Mouse (Mus musculus) right cerebral cortex, postnatal 25 days (tissue): ENCODE measurements around the gene Rhbdd2.
"Not testable (repeated sequence)": the region's sequence is repeated elsewhere in the genome, so short reads cannot be mapped to it uniquely, and the experiment has no call there.

Experiments
- DNase-seq: peaks from one replicate; pipeline ENCODE4 v3.0.0; 2022

The Rhbdd2 gene

DNA sequence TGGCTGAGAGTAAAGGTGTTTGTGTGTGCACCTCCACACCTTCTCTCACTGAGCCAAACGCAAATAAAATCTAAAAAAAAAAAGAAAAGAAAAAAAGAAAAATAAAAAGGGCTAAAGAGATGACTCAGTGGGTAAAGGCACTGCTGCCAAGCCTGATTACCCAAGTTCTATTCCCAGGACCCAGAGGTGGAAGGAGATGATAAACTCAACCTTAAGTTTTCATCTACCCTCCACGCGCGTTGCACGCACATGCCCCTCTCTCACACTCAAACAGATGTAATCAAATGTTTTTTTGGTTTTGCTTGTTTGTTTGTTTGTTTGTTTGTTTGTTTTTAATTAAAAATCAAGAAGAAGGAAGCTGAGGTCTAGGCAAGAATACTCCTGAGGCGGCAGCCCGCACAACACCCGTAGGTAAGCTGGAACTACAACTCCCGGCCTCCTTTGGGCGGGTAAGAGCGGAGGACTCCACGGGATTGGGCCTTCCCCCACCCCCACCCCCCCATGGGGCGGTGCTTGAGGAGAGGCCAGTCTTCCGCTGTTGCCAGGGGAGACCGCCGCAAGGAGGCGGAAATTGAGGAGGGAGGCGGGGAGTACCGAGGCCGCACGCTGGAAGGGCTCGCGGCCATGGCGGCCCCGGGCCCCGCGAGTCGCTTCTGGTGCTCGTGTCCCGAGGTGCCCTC, at the start of gene Rhbdd2:
Gene Rhbdd2, plus strand, starts transcription at position 502 of the 680 bp plus-strand sequence.
- DNase-seq: peak; percentile 95

DNA sequence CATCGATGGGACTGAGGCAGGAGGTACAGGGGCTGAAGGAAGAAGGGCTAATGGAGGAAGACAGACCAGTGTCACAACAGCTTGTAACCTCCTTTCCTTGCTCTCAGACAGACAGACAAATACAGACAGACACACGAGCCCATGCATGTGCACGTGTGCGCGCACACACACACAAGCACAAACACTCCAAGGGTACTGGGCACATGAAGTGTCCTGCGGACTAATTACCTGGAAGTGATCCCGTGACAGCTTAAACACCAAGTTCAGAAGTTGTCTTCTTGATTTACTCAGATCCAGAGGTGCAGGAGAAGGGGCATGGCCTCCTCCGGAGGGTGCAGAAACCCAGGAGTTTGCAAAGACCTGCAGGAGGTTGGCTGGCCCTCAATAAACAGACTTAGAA, 46.7 kb upstream of the Rhbdd2 start:
- no peak for DNase-seq

DNA sequence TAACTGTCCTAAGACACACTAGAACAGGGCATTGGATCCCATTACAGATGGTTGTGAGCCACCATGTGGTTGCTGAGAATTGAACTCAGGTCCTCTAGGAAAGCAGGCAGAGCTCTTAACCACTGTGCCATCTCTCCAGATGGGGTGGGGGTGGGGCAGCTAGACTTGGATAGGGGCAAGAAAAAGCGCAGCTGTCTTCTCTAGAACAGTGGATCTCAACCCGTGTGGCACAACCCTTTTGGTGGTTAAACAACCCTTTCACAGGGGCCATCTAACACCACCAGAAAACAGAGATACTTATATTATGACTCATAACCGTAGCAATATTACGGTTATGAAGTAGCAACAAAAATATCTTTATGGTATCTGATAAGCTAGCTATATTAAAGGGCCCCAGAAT, 44.7 kb upstream of the Rhbdd2 start:
- DNase-seq: no peak

DNA sequence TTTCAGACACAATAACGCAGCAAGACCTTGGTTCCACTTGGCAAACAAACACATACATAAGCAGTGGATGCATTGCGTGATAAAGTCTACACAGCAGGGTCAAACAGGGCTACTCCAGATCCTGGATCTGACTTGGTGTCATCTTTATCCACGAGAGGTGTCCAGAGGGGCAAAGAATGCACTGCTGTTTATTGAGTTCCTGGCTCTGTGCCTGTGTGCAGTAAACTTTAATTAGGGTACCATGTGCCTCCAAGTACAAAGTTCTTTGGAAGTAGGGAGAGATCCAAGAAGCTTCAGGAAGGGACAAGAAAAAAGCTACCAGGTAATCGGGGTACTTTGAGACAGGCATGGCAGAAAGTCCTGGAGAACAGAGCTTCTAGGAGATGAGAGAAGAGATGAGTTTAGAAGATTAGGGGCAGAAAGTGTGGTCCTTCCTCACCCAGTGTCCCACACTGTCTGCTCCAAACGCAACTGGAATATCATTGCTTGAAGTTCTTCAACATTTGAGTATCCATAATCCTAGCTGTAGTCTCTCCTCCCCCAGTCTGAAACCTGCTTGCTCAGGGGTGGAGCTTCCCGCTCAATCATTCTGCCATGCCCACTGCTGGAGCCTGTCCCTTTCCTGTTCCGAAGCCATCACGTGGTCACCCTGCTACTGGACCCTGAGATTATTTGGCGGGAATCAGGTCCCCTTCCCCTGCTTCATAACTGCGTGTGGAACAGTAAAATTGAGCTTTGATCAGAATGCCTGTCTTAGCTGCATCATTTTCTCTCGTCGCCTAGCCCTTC, 42.2 kb upstream of the Rhbdd2 start:
- DNase-seq: no peak

DNA sequence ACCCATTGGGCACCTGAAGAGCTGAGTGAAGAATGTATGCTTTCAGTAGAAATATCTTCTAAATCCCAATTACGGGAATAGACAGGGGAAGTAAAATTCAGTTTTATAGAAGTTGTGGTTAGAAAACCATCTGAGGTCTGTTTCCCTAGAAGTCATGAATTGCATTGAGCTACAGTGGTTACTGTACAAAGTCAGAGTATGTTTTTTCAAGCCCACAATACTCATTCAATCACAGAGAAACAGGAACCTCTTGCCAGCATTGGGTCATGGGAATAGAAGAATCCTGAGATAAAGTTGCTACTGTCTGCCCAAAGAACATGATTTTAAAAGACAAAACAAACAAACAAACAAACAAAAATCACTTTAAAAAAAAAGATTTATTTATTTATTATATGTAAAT, 27.8 kb upstream of the Rhbdd2 start:
- DNase-seq: not testable (repeated sequence)

DNA sequence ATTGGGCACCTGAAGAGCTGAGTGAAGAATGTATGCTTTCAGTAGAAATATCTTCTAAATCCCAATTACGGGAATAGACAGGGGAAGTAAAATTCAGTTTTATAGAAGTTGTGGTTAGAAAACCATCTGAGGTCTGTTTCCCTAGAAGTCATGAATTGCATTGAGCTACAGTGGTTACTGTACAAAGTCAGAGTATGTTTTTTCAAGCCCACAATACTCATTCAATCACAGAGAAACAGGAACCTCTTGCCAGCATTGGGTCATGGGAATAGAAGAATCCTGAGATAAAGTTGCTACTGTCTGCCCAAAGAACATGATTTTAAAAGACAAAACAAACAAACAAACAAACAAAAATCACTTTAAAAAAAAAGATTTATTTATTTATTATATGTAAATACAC, 25.7 kb upstream of the Rhbdd2 start:
- DNase-seq: not testable (repeated sequence)

DNA sequence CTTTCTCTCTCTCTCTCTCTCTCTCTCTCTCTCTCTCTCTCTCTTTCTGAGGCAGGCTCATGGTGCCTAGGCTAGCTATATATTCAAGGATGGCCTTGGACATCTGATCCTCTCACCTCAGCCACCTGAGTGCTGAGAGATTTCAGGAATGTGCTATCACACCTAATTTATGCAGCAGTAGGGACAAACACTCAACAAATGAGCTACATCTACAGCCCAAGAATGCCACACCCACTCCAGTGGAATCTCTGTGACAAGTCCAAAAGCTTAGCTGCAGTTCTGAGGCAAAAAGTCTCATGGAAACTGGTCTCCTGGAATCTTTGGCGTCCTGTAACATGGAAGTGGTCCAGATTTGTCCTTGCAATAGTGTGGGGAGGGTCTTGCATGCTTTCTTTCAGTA, 24.8 kb upstream of the Rhbdd2 start:
- no peak for DNase-seq

DNA sequence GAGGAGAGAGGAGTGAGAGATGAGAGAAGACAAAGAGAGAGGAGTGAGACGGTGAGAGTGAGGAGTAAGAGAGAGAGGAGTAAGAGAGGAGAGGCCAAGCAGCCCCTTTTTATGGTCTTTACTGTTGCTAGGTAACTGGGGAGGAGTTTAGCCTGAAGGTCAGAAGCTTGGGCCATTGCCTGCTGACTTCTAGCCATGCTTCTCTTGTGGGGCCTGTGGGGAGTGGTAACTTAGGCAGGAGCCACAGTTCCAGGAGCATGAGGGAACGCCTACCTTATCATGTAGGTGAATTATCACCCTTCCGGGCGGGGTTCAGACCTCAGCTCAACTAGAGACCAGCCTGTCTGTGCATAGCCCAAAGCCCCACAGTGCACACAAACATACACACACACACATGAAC, 22.6 kb upstream of the Rhbdd2 start:
- DNase-seq: no peak

DNA sequence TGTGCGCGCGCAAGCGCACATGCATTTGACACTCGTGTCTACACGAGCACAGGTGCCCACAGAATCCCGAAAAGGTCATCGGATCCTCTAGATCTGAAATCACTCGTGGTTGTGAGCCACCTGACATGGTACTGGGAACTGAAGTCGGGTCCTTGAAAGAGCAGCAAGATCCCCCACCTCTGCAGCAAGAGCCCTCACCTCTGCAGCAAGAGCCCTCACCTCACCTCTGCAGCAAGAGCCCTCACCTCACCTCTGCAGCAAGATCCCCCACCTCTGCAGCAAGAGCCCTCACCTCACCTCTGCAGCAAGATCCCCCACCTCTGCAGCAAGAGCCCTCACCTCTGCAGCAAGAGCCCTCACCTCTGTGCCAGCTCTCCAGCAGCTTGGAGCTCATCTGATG, 12.7 kb upstream of the Rhbdd2 start:
- DNase-seq: not testable (repeated sequence)

DNA sequence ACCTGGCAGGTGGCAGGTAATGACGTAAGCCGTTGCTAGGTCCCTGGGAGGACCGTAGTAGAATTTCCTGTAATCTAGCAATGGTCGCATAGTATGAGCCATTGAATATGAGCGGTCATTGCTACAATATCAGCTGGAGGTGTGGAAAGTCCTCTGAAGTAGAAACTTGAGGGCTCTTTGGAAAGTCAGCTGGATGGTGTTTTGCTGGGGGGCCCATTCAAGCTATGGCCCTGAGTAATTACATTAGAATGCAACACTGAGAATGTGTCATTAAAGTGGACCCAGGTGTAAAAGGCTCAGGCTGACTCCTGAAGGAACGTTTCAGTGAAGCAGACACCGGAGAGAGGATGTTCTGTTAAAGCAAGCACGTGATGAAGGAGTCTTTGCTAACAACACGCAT, 11.9 kb upstream of the Rhbdd2 start:
- DNase-seq: no peak

DNA sequence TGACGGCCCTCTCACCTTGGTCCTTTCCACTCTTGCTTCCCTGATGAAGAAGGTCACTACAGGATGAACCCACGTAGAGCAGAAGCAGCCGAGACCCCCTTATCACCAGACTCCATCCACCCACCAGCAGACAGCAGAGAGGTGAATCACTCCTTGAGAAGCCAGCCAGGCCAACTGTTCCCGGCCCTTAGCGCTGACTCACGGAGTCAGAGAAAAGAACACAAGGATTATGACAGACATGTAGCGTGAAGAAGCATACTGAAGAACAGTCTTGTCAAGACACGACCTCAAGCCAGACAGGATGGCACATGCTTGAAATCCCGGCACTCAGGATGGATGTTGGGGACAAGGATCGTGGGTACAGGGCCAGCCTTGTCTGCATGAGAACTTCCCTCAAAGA, 10.7 kb upstream of the Rhbdd2 start:
- DNase-seq: no peak

DNA sequence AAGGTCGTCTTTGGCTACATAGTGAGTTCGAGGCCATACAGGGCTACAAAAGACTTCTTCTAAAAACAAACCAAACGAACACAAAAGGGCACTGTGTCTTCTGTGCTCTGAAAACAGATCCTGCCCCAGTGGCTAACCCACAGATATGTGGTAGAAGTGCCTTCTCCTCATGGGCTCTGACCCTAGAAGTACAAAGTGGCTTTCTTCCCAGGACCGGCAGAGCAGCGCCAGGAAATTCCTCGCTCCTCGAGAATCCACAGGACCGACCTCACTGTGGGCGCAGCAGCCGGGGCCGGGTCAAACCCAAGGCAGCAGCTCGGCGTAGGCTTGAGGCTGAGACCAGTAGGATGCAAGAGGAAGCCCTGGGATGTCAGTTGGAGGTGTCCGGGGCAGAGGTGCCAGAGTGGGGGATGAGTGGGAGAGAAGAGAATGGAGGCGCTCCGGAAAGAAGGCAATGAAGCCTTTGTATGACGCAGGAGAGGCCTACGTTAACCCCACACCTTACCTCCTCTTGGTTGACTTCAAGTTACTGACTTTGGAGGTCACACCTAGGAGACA, 9.3 kb upstream of the Rhbdd2 start:
- no peak for DNase-seq

DNA sequence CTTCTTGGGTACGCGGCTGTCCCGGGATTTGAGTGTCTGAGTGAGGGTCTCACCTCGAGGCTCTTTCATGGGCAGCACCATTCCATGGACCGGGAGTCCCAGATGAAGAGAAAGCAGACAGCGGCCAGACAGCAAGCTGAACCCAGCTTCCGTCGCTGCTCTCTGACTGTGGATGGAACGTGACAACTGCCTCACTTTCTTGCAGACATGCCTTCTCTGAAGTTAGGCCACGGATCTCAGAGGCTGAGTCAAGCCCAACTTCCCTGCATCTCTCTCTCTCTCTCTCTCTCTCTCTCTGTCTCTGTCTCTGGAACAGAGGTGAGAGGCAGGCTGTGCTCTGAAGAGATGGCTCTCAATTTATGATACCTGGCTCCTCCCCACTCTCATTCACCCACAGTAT, 3.5 kb upstream of the Rhbdd2 start:
- DNase-seq: no peak

DNA sequence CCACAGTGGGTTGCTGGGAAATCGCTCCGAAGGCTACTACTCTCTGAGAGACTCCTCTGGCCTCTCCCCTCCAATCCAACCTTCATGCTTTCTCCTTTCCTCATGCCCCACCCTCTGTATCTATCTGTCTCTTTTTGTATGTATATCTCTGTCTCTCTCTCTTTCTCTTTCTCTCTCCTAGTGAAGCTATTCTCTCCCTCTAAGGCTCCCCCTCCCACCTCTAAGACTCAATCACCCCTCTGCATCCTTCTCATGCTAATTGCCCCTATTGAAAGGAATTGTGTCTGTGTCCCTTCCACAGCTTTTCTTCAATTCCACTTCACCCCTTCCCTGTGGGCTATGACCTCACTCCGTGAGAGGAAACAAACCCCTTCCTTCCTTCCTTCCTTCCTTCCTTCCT, 3.0 kb upstream of the Rhbdd2 start:
- DNase-seq: no peak

DNA sequence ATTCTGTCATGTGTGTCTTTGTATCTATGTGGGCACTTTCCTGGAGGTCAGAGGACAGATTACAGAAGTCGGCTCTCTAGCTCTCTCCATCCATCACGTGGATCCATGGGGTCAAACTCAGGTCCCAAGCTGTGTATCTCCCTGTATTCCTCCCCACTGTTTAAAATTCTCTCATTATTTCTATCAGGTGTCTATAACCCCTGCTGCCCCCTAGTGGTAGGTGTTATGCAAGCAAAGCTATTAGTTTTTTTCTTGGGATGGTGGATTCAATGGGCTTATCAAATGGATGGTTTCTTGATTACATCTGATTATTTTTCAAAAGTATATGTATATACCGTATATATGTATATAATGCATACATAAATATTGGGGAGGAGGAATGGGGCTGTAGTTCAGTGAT, 1.8 kb upstream of the Rhbdd2 start:
- no peak for DNase-seq

DNA sequence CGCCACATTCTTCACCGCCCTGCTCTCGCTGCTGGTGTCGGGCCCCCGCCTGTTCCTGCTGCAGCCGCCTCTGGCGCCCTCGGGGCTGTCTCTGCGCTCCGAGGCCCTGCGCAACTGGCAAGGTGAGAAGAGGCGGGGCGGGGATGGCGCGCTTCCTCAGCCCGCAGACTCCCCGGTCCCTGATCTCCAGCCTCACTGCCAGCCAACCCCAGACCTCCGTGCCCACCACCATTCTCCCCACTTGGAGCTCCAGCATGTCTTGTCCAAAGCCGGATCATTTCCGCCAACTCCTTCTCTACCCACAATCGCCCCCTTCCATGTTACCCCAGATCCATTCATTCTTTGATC, 353 bp downstream of the Rhbdd2 start:
- no peak for DNase-seq

DNA sequence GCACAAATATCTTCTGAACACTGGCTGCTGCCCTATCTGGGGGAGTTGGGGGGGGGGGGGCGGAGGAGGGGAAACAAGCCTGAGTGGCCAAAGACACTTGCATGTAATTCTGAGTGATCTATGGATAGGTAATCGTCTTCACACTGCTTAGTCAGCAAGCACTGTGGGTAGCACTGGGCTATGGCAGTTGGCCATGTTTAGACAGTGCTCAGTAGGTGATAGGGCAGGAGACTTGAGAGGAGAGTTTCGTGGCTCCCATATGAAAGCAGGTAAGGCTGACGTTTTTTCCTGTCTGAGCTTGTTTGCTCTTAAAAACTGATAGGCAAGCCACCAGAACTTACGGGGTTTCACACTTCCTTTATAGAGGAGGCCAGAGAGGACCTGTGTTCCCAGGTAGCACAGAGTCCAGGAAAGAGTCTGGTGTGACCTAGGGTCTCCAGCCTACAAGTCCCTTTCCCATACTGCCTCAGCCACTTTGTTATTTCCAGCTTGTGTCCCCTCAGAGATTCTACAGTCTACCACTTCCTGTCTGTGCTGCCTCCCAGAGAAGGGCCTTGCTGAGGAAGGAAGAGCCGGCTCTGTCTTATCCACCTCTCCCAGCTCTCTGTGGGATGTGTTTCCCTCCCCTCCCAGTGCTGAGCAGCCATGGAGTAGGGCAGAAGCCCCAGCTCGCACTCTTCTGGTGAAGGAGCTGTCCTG, 7.5 kb downstream of the Rhbdd2 start:
- no peak for DNase-seq

DNA sequence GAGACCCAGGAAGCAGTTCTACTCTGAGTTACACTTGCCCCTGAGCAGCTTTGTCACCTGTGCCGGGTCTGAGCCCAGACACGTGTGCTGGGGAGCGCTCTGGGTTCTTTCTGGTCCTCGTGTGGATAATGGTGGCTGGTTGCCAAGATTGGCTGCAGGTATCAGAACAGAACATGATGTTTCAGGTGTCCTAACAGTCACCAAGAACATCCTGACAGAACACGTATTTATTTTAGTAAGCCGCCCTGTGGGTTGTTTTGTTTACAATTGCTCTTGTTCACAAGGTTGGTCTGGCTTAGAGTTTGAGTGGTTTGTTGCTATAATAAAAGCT, 8.0 kb downstream of the Rhbdd2 start:
- DNase-seq: no peak

DNA sequence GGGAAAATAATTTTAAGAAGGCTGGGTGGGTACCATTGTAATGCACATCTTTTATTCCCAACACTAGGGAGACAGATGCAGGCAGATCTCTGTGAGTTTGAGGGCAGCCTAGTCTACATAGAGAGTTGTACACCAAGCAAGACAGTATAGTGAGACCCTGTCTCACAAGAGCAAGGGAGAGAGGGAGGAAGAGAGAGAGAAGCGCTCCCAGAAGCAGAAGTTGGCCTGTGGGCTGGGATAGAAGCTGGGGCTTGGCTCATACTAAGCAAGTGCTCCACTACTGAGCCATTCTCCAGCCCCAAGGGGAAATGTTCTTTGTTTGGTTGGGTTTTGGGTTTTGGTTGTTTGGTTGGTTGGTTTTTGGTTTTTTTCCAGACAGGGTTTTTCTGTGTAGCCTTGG, 8.6 kb downstream of the Rhbdd2 start:
- no peak for DNase-seq

DNA sequence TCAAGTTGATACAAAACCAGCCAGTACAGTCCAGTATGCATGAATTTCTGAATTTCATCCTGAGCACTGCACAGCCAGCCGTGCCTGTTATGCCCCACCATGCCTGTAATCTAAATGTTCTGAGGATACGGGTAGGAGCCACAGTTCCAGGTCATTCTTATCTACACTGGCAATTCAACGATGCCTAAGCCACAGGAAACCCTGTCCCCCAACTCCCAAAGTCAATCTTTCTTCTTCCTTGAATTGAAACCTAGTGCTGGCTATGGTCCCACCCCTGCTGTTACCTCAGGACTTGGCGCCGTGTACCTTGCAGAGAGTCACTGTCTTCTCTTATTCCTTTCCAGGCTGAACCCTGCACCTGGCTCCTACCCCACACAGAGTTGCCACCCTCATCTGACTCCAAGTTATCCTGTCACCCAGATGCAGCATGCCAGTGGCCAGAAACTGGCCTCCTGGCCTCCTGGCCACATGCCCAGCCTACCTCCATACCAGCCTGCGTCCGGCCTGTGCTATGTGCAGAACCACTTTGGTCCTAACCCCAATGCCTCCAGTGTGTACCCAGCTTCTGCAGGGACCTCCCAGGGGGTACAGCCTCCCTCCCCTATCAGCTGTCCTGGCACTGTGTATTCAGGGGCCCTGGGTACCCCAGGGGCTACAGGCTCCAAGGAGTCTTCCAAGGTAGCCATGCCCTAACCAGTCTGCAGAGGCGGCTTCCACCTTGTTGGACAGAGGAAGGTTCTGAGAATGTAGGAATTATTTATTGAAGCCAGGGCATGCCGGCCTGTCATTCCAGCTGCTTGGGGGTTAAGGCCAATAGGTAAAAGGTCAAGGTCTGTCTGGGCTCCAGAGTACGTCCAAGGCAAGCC, 10.5 kb downstream of the Rhbdd2 start:
- DNase-seq: no peak

DNA sequence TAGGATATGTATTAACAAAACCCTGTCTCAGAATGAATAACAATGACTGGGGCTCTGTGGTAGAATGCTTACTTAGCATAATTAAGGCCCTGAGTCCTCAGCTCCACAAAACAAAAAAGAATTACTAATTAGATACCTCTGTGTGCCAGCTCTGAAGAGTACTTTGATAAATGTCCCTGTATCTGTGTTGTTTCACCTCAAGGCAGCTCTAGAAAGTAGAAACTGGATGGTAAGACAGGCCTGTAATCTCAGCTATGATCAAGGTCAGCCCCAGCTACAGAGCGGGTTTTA, 11.1 kb downstream of the Rhbdd2 start:
- DNase-seq: no peak

DNA sequence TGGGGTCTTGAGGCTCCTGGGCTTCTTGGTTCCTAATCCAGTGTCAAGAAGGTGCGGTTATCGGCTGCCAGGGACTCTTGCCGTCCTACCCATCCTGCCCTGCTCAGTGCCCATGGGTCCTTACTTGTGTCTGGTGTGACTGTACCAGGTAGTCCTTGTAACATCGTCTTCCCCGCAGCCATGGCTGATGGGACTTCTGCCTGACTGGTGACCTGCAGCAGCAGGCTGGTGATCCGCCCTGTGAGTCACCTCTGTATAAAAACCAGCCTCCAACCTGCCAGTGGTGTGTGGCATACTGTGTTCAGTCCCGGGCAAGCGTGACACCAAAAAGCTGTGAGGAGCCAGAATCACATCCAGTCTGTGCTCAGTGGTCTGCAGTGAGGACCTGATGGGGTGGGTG, 11.5 kb downstream of the Rhbdd2 start:
- no peak for DNase-seq

DNA sequence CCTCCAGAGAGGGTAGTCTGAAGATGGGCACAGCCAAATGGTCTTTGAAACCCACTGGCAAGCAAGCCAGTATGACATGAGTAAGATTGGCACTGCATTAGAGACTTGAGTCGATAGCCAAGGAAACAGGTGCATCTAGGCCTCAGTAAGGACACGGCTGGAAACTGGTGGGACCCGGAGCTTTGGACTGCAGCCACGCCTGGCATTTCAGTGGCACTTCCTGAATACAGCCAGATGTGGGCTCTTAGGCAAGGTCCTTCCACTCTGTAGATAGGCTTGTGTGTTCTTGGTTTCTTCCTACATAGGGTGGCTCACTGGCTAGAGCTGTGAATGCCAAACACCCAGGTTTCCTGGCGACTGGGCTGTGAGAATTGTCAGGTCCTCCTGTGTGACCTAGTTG, 12.9 kb downstream of the Rhbdd2 start:
- DNase-seq: no peak
